Mouse (Mus musculus): ENCODE data around the gene Hist1h2ae. TPM values are rescaled to one million over a fixed set of nuclear protein-coding genes. Genes with fewer than 3 reads are reported as not detected.
"Not testable (repeated sequence)": the region's sequence is repeated elsewhere in the genome, so short reads cannot be mapped to it uniquely, and the experiment has no call there.

Hist1h2ae gene
- total RNA-seq, 2 experiments from 2014 or later = 2.9 to 3.8 TPM

GRCm38 (mm10) chr13:23584331-23584730 is 13.3 kb upstream of the Hist1h2ae start:
- DNase-seq (ENCODE audit: low spot score in 2 of 2) = no peak

- DNase-seq (ENCODE audit: low spot score in 2 of 2) = no peak
Measured at GRCm38 (mm10) chr13:23583387-23584068, 12.5 kb upstream of the Hist1h2ae start.

GRCm38 (mm10) chr13:23582219-23583056 is 11.4 kb upstream of the Hist1h2ae start:
- no peak for DNase-seq (ENCODE audit: low spot score in 2 of 2)

- peak; percentile 93 to 99 for DNase-seq (ENCODE audit: low spot score in 2 of 2)
Measured at GRCm38 (mm10) chr13:23581408-23582218, 10.6 kb upstream of the Hist1h2ae start, which contains the start of gene Hist1h4d. Gene Hist1h4d (plus strand): TSS chr13:23581598.

- DNase-seq (ENCODE audit: low spot score in 2 of 2) = no peak
Measured at GRCm38 (mm10) chr13:23577835-23578234, 6.8 kb upstream of the Hist1h2ae start.

- no peak for DNase-seq (ENCODE audit: low spot score in 2 of 2)
Measured at GRCm38 (mm10) chr13:23576906-23577639, 6.1 kb upstream of the Hist1h2ae start.

GRCm38 (mm10) chr13:23576351-23576881 is 5.4 kb upstream of the Hist1h2ae start:
- no peak for DNase-seq (ENCODE audit: low spot score in 2 of 2)

- DNase-seq (ENCODE audit: low spot score in 2 of 2) = not testable (repeated sequence)
Measured at GRCm38 (mm10) chr13:23575864-23576313, 4.9 kb upstream of the Hist1h2ae start.

GRCm38 (mm10) chr13:23575271-23575851 is 4.3 kb upstream of the Hist1h2ae start, which contains the start of gene Hist1h3d:
Gene Hist1h3d (plus strand): TSS chr13:23575763.
- no peak for DNase-seq (ENCODE audit: low spot score in 2 of 2)

GRCm38 (mm10) chr13:23574546-23575170 is 3.6 kb upstream of the Hist1h2ae start:
- DNase-seq (ENCODE audit: low spot score in 2 of 2) = not testable (repeated sequence)

- peak; percentile 36 to 65 for DNase-seq (ENCODE audit: low spot score in 2 of 2)
Measured at GRCm38 (mm10) chr13:23573898-23574524, 3.0 kb upstream of the Hist1h2ae start, which contains the start of the genes Hist1h2bf and Hist1h2ad. Gene Hist1h2bf (minus strand): TSS chr13:23574196. Gene Hist1h2ad (plus strand): TSS chr13:23574381.

- not testable (repeated sequence) for DNase-seq (ENCODE audit: low spot score in 2 of 2)
Measured at GRCm38 (mm10) chr13:23573034-23573897, 2.2 kb upstream of the Hist1h2ae start.

GRCm38 (mm10) chr13:23572218-23573033 is 1.4 kb upstream of the Hist1h2ae start:
- no peak for DNase-seq (ENCODE audit: low spot score in 2 of 2)

- not testable (repeated sequence) for DNase-seq (ENCODE audit: low spot score in 2 of 2)
Measured at GRCm38 (mm10) chr13:23571504-23572217, 641 bp upstream of the Hist1h2ae start.

GRCm38 (mm10) chr13:23570261-23571021 is 579 bp downstream of the Hist1h2ae start:
- DNase-seq (ENCODE audit: low spot score in 2 of 2) = not testable (repeated sequence)

All from adrenal gland, adult 18-20 months (tissue).